Mouse (Mus musculus): ENCODE measurements around the gene Rbm19. TPM values are rescaled to one million over a fixed set of nuclear protein-coding genes. Genes with fewer than 3 reads are reported as not detected.

Gene Rbm19
- polyA plus RNA-seq, 2 experiments from 2014 or later: 14.0 to 23.1 TPM

- ATAC-seq: no peak
Observed at GRCm38 (mm10) chr5:120207492-120207891, 91.2 kb downstream of the Rbm19 start.

- no peak for ATAC-seq
Observed at GRCm38 (mm10) chr5:120210668-120211067, 94.4 kb downstream of the Rbm19 start.

GRCm38 (mm10) chr5:120211182-120211581, 94.9 kb downstream of the Rbm19 start:
- no peak for ATAC-seq

- no peak for ATAC-seq
Observed at GRCm38 (mm10) chr5:120214511-120214910, 98.2 kb downstream of the Rbm19 start.

- no peak for ATAC-seq
Observed at GRCm38 (mm10) chr5:120221216-120221615, 105.0 kb downstream of the Rbm19 start.

- no peak for ATAC-seq
Observed at GRCm38 (mm10) chr5:120225383-120225782, 109.1 kb downstream of the Rbm19 start.

GRCm38 (mm10) chr5:120228613-120229409, 112.5 kb downstream of the Rbm19 start:
- no peak for ATAC-seq

- ATAC-seq: no peak
Observed at GRCm38 (mm10) chr5:120231435-120232147, 115.3 kb downstream of the Rbm19 start.

GRCm38 (mm10) chr5:120235147-120235546, 118.9 kb downstream of the Rbm19 start:
- no peak for ATAC-seq

- no peak for ATAC-seq
Observed at GRCm38 (mm10) chr5:120235571-120235970, 119.3 kb downstream of the Rbm19 start.

- ATAC-seq: no peak
Observed at GRCm38 (mm10) chr5:120240071-120240470, 123.8 kb downstream of the Rbm19 start.

- no peak for ATAC-seq
Observed at GRCm38 (mm10) chr5:120245336-120245735, 129.1 kb downstream of the Rbm19 start.
